Mouse (Mus musculus): ENCODE data around the gene Msl2.

DNA sequence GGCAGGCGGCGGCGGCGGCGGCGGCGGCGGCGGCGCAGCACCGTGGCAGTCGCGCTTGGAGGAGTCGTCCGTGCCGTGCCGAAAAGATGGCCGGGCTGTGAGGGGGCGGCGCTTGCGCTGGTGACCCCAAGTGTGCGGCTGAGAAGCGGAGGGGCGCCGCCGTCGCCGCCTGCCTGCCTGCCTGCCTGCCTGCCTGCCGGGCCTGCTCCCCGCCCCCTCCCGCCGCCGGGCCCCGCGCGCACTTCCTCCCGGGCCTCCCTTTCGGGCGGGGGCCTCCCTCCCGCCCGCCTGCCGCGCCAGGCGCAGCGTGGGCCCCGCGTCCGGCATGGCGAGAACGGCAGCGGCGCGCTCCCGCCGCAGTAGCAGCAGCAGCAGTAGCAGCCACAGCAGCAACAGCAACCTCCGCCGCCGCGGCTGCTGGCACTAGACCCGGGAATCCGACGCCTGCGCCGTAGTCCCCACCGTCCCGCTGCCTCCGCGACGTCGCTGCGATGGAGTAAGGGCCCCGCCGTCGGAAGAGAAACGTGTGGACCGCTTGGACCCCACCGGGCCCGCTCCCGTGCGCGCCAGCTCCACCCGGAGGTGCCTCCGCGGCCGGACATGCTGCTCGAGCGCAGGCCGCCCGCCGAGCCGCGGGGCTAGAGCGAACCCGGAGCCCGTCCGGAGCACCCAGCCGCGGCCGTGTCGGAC, 576 bp downstream of the Msl2 start:
- TF ChIP-seq CTCF (IDR thresholded peaks at IDR 0.05; ENCODE audit: low read depth, low read length): no peak
- no peak for TF ChIP-seq POLR2A (IDR thresholded peaks at IDR 0.05; ENCODE audit: insufficient read depth, low read length)
- no peak for TF ChIP-seq EP300 (IDR thresholded peaks at IDR 0.05; ENCODE audit: insufficient read depth, low read depth, low read length)
